Mouse (Mus musculus) lung, embryonic 16.5 days (tissue): Measurements from ENCODE around the gene Uchl5. TPM values are rescaled to one million over a fixed set of nuclear protein-coding genes. Genes with fewer than 3 reads are reported as not detected.

Experiments used
- ATAC-seq: fragments of 200-750 bp; cut with Nextera tagmentation; 2 replicates; pipeline ENCODE4 v1.8.0; 2017; ENCODE audit warnings: low read depth, mild to moderate bottlenecking, moderate library complexity
- H3K27ac ChIP-seq: fragments of 300-500 bp; sonication (generic); 2 replicates; pipeline ENCODE4 v1.5.1; 2014; ENCODE audit warnings: mild to moderate bottlenecking, control low read depth, low read length
- H3K27me3 ChIP-seq: fragments of 300-500 bp; sonication (generic); 2 replicates; pipeline ENCODE4 v1.6.1; 2014; ENCODE audit warnings: low read depth, low read length, mixed read lengths; ENCODE audit not compliant: control insufficient read depth, insufficient read depth
- H3K36me3 ChIP-seq: fragments of 300-500 bp; sonication (generic); 2 replicates; pipeline ENCODE4 v1.6.1; 2014; ENCODE audit warnings: low read length; ENCODE audit not compliant: control insufficient read depth, insufficient read depth
- H3K4me1 ChIP-seq: fragments of 300-500 bp; sonication (generic); replicated peaks from 2 replicates; pipeline ENCODE4 v1.6.1; 2014; ENCODE audit warnings: low read length, mixed read lengths; ENCODE audit not compliant: control insufficient read depth, insufficient read depth
- H3K4me2 ChIP-seq: fragments of 300-500 bp; sonication (generic); 2 replicates; pipeline ENCODE4 v1.6.1; 2014; ENCODE audit warnings: low read depth, low read length, control low read depth
- H3K4me3 ChIP-seq: fragments of 300-500 bp; sonication (generic); 2 replicates; pipeline ENCODE4 v1.5.1; 2014; ENCODE audit warnings: mild to moderate bottlenecking, low read length, control low read depth
- H3K9ac ChIP-seq: fragments of 300-500 bp; sonication (generic); 2 replicates; pipeline ENCODE4 v1.6.1; 2014; ENCODE audit warnings: low read length, control low read depth
- H3K9me3 ChIP-seq: fragments of 300-500 bp; sonication (generic); 2 replicates; pipeline ENCODE4 v1.6.1; 2016; ENCODE audit warnings: low read length; ENCODE audit not compliant: control insufficient read depth
- WGBS: fragments of 180-500 bp; shearing (Covaris S2); extraction: QIAGEN DNeasy Blood & Tissue Kit; methylation state at CpG from one replicate; pipeline ENCODE4 v1.1.7; 2014; 5-methylcytosine and 5-hydroxymethylcytosine counted together
- polyA plus RNA-seq: library from polyadenylated mRNA; unstranded; fragments of >200 nt; fragmentation: Nextera tagmentation; extraction: Ambion mirVana; gene quantifications from 2 replicates; pipeline ENCODE4 v1.2.1, GENCODE M21; 2015

The Uchl5 gene
- 81.7 and 89.3 TPM in 2 replicates for polyA plus RNA-seq

- no peaks in the 10 kb centered on the region for H3K36me3 ChIP-seq
- H3K27me3 ChIP-seq, result no peaks in the 10 kb centered on the region
- peak within 1 kb of the TSS; percentile 94 for H3K4me3 ChIP-seq
- H3K4me2 ChIP-seq, result peak within 1 kb of the TSS; percentile 90
- H3K9me3 ChIP-seq, result no peaks in the 10 kb centered on the region
- H3K9ac ChIP-seq, result peak within 1 kb of the TSS; percentile 92
- 0% methylated on average over 81 of the region's 84 CpGs for WGBS
- peak within 1 kb of the TSS; percentile 80 for H3K27ac ChIP-seq
- H3K4me1 ChIP-seq, result peaks cover 6% of the 10 kb centered on the region
- ATAC-seq, result peak; percentile 95
These were observed at the start of gene Uchl5, which contains the start of gene Trove2 for GRCm38 (mm10) chr1:143776446-143777411. Gene Uchl5 (plus strand): TSS chr1:143777272. Gene Trove2 (minus strand): TSS chr1:143777068.

DNA sequence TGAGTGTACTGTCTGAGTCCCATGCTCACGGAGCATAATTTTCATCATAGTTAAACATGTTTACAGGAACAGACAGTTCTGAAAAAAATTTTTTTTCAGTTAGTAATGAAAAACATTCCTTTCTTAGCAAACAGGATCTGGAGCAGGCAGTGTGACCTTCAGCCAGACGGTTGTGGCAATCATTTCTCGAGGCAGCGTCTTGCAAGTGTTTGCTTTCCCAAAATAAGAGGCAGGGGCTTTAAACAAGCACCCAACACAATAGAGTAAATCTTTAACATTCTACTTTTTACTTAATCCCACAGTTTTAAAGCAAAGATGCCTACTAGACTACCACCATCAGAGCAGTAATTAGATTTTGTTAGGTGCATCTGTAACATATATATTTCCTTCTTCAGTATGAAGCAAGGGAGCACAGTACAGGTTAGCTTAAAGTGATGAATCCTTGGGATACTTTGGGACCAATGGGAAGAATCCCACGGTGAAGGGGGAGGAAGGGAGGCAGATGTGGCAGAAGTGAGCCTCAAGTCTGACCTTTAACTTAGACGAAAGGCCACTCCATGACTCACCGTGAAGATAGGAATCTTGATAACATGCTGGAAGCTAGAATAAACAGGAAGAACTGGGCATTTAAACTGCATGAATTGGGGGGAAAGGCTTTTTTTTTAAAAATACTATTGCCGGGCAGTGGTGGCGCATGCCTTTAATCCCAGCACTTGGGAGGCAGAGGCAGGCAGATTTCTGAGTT, 49.2 kb upstream of the Uchl5 start:
- ATAC-seq, result no peak
- Histone ChIP-seq H3K4me3 (no peak overlapping the region), H3K4me1 (no peaks in the 10 kb centered on the region), H3K27ac (no peak overlapping the region), H3K27me3 (no peaks in the 10 kb centered on the region), H3K9ac (no peak overlapping the region), H3K36me3 (no peaks in the 10 kb centered on the region), H3K9me3 (no peaks in the 10 kb centered on the region), H3K4me2 (no peak overlapping the region)
- WGBS, result 41% methylated on average over 9 of the region's 9 CpGs

GRCm38 (mm10) chr1:143730899-143731298, 46.2 kb upstream of the Uchl5 start:
- no peak overlapping the region for H3K4me3 ChIP-seq
- ATAC-seq, result no peak
- H3K9ac ChIP-seq, result no peak overlapping the region
- 61% methylated on average over 2 of the region's 2 CpGs for WGBS
- H3K4me2 ChIP-seq, result no peak overlapping the region
- H3K27me3 ChIP-seq, result no peaks in the 10 kb centered on the region
- no peaks in the 10 kb centered on the region for H3K36me3 ChIP-seq
- H3K9me3 ChIP-seq, result no peaks in the 10 kb centered on the region
- H3K4me1 ChIP-seq, result no peaks in the 10 kb centered on the region
- no peak overlapping the region for H3K27ac ChIP-seq

GRCm38 (mm10) chr1:143731691-143732090, 45.4 kb upstream of the Uchl5 start:
- no peaks in the 10 kb centered on the region for H3K9me3 ChIP-seq
- H3K27ac ChIP-seq, result no peak overlapping the region
- H3K4me2 ChIP-seq, result no peak overlapping the region
- WGBS, result 62% methylated on average over 4 of the region's 4 CpGs
- no peak for ATAC-seq
- no peaks in the 10 kb centered on the region for H3K4me1 ChIP-seq
- no peak overlapping the region for H3K4me3 ChIP-seq
- H3K36me3 ChIP-seq, result no peaks in the 10 kb centered on the region
- H3K9ac ChIP-seq, result no peak overlapping the region
- no peaks in the 10 kb centered on the region for H3K27me3 ChIP-seq

DNA sequence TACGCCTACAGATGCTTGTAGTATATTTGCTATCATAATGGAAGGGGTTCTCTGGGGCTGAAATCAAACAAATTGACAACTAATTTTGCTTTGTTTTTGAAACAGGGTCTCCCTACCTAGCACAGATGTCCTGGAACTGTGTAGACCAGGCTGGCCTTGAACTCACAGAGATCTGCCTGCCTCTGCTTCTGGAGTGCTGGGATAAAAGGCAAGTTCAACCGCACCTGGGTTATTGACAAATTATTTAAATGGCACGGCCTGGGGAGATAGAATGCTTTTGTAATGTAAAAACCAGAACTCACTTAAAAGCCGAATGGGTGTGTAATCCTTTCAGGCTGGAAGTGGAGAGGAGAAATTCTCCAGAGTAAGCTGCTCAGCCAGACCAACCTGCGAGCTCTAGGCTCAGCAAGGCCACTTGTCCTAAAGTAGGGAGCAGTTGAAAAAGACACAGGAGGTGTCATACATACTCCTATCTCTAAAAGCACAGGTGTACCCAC, 43.1 kb upstream of the Uchl5 start:
- no peaks in the 10 kb centered on the region for H3K4me1 ChIP-seq
- H3K9me3 ChIP-seq, result no peaks in the 10 kb centered on the region
- H3K27me3 ChIP-seq, result no peaks in the 10 kb centered on the region
- 71% methylated on average over 5 of the region's 5 CpGs for WGBS
- H3K4me3 ChIP-seq, result no peak overlapping the region
- no peak overlapping the region for H3K9ac ChIP-seq
- H3K4me2 ChIP-seq, result no peak overlapping the region
- H3K27ac ChIP-seq, result no peak overlapping the region
- ATAC-seq, result no peak
- no peaks in the 10 kb centered on the region for H3K36me3 ChIP-seq

GRCm38 (mm10) chr1:143738811-143739210, 38.3 kb upstream of the Uchl5 start:
- H3K4me1 ChIP-seq, result no peaks in the 10 kb centered on the region
- peaks cover 11% of the 10 kb centered on the region for H3K36me3 ChIP-seq
- peak overlapping the region; percentile 73 for H3K4me3 ChIP-seq
- peak; percentile 41; the same call in 1 of the 2 replicates for ATAC-seq
- H3K4me2 ChIP-seq, result peak overlapping the region; percentile 84
- no peaks in the 10 kb centered on the region for H3K27me3 ChIP-seq
- no peak overlapping the region; the same call in 1 of the 2 replicates for H3K27ac ChIP-seq
- WGBS, result 16% methylated on average over 11 of the region's 11 CpGs
- no peaks in the 10 kb centered on the region for H3K9me3 ChIP-seq
- peak overlapping the region; percentile 84 for H3K9ac ChIP-seq

DNA sequence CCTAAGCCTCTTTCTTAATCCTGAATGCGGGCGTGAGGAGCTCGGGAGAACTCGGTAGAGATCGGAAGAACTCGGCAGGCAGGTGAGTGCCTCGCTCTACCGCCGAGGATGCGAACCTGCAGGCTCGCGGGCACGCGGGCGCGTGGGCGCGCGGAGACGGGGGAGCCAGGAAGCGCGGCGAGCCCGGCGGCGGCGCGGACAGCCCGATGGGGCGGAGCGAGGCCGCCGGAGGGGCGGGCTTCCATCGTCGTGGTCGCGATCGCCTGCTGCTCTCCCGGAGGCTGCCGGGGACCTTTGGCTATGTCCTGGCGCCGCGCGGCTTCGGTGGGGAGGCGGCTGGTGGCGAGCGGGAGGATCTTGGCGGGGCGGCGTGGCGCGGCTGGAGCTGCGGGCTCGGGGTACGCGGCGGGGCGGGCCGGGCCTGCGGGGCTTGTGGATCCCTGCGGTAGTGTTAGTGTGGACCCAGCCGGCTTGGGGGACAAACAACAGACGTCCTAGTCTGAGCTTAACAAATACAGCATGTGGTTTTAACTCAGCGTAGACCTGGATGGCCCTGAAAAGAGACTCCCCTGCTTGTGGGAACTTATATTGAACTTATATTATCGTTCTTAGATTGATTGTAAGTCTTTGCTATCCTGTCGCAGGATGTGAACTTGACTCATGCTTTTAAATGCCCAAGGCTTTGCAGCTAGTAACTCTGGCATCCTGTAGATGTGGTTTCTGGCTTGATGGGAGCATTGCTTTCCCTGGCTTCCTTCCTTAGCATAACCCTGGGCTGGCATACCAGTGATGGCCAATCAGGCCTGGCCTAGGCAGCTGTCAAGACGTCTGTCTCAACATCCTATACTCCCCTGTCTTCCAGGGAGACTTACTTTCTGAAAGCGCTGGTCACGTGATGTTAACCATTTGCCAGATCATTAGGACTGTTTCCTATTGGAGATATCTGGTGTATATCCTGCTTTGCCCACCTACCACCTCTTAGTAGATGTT, 37.4 kb upstream of the Uchl5 start:
- no peaks in the 10 kb centered on the region for H3K4me1 ChIP-seq
- H3K27ac ChIP-seq, result peak overlapping the region; percentile 74
- peak overlapping the region; percentile 73 for H3K4me3 ChIP-seq
- H3K27me3 ChIP-seq, result no peaks in the 10 kb centered on the region
- H3K4me2 ChIP-seq, result peak overlapping the region; percentile 84
- peak overlapping the region; percentile 84 for H3K9ac ChIP-seq
- peak; percentile 96 for ATAC-seq
- peaks cover 11% of the 10 kb centered on the region for H3K36me3 ChIP-seq
- no peaks in the 10 kb centered on the region for H3K9me3 ChIP-seq
- under 1% methylated on average over 68 of the region's 71 CpGs for WGBS

DNA sequence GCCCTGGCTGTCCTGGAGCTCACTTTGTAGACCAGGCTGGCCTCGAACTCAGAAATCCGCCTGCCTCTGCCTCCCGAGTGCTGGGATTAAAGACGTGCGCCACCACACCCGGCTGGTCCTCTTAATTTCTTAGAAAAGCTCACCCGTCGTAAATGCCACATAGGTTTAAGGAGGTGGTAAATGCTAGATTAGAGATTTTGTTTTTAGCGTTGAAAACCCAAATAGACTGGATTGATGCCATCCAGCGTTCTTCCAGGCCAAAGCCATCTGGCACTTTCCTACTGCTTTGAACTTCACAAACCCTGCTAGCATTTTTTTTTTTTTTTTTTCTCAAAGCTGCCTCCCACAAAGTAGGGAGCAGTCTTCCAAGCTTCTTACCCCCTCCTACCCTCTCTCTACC, 36.5 kb upstream of the Uchl5 start:
- no peak overlapping the region for H3K4me3 ChIP-seq

More for the DNA sequence above, 36.5 kb upstream of the Uchl5 start:
- Histone ChIP-seq H3K4me2 (no peak overlapping the region; the same call in 1 of the 2 replicates), H3K27ac (no peak overlapping the region), H3K9ac (no peak overlapping the region), H3K27me3 (no peaks in the 10 kb centered on the region), H3K9me3 (no peaks in the 10 kb centered on the region), H3K36me3 (peaks cover 16% of the 10 kb centered on the region), H3K4me1 (no peaks in the 10 kb centered on the region)
- WGBS, result 91% methylated on average over 10 of the region's 10 CpGs
- ATAC-seq, result no peak
